Mouse (Mus musculus): ENCODE data around the gene Gja6. TPM values are rescaled to one million over a fixed set of nuclear protein-coding genes. Genes with fewer than 3 reads are reported as not detected.

The Gja6 gene
- total RNA-seq (2018; cell fraction: chromatin; rRNA removed), result 1 to 10 TPM in 2 of 26 experiments, under 1 TPM in 12, not detected in 12; 0.41 to 2.2 (median 0.62) TPM
- under 1 TPM in 5 of 26 experiments, not detected in 21; 0.05 to 0.13 (median 0.06) TPM for total RNA-seq (2018; cell fraction: cytosol; rRNA removed)
- total RNA-seq (2018; cell fraction: nucleus; rRNA removed), result 1 to 10 TPM in 2 of 26 experiments, under 1 TPM in 12, not detected in 12; 0.22 to 2.5 (median 0.34) TPM
- polyA plus RNA-seq (2018), result not detected in 3 replicates

DNA sequence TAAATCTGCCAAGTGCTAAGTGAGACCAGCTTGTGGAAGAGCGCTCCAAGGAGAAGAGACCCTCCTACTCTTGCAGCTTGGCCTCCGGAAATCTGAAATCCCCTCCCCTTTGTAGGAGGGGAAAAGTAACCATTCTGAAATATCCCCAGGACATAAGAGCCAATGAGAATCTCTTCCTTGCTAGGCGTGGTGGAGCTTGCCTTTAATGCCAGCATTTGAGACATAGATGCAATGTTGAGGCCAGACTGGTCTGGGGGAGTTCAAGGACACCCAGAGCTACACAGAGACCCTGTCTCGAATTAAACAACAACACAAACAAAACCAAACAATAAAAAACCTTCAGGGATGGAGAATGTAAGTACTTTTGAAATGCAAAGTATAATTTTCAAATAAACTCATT, at the start of gene Gja6:
TSS of gene Gja6 (minus strand) at position 101 of the 400 bp plus-strand sequence.
- H3K79me2 ChIP-seq (ENCODE audit: inconsistent target), result no peaks in the 10 kb centered on the region
- H3K36me3 ChIP-seq (ENCODE audit: inconsistent target), result no peaks in the 10 kb centered on the region
- no peak within 1 kb of the TSS for H3K27ac ChIP-seq
- 75% methylated on average over 4 of the region's 4 CpGs for WGBS (ENCODE audit: missing documents)
- no peak within 1 kb of the TSS for H3K4me3 ChIP-seq (ENCODE audit: inconsistent target)

DNA sequence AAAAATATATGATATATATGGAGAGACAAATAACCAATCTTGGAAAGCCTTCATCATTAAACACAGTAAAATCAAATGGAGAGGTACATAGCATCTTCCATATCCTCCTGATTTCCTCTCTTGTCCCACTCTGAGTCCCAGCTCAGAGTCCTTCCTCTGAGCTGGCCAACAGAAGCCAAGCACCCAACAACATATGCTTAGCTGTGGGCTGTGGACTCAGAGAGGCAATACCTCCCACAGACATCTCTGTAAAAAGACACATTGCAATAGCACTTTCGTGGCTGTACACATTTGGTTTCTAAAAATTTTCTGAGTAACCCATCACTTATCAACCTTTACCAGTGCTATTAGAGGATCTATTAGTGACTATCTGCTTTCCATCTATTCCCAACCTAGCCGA, 42.7 kb upstream of the Gja6 start:
- 96% methylated on average over 2 of the region's 2 CpGs for WGBS (ENCODE audit: missing documents)
- H3K27ac ChIP-seq, result no peak overlapping the region
- no peaks in the 10 kb centered on the region for H3K36me3 ChIP-seq (ENCODE audit: inconsistent target)
- H3K4me3 ChIP-seq (ENCODE audit: inconsistent target), result no peak overlapping the region
- H3K79me2 ChIP-seq (ENCODE audit: inconsistent target), result no peaks in the 10 kb centered on the region

DNA sequence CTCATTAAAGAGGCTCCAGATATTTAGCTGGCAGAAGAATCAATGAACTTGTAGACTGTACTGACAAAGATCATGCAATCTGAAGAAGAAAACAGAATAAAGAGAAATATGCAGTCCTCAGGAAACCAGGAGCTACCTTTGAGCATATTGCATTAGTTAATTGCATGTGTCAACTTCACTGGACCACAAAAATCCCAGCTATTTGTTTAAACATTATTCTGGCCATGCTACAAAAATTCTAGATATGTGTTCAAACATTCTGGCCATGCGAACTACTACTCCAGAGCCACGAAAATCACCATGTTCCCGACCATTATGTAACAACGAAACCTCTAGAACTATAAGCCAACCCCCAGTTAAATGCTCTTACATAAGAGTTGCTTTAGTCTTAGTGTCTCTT, 37.9 kb upstream of the Gja6 start:
- Histone ChIP-seq H3K79me2 (ENCODE audit: inconsistent target) (no peaks in the 10 kb centered on the region), H3K4me3 (ENCODE audit: inconsistent target) (no peak overlapping the region), H3K36me3 (ENCODE audit: inconsistent target) (no peaks in the 10 kb centered on the region), H3K27ac (no peak overlapping the region)
- WGBS (ENCODE audit: missing documents), result 95% methylated on average over 4 of the region's 4 CpGs

DNA sequence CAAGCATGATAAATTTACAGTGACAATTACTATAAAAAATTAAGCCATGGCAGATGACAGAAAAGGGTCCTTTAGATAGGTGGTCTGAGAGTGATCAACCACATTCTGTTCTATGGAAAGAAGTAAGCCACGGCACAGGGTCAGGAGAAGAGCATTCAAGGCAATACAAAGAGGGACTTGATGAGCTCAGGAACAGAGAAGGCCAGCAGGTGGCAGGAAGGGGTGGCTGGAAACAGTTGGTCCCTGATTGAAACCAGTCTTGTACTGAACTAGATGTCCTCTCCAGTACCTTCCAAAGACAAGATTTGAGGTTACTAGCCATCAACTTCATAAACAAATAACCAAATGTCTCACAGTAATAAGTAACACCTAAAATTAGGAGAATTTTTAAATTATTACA, 28.7 kb upstream of the Gja6 start:
- WGBS (ENCODE audit: missing documents), result 82% methylated on average over 1 of the region's 1 CpGs
- Histone ChIP-seq H3K4me3 (ENCODE audit: inconsistent target) (no peak overlapping the region), H3K27ac (no peak overlapping the region), H3K79me2 (ENCODE audit: inconsistent target) (no peaks in the 10 kb centered on the region), H3K36me3 (ENCODE audit: inconsistent target) (no peaks in the 10 kb centered on the region)

DNA sequence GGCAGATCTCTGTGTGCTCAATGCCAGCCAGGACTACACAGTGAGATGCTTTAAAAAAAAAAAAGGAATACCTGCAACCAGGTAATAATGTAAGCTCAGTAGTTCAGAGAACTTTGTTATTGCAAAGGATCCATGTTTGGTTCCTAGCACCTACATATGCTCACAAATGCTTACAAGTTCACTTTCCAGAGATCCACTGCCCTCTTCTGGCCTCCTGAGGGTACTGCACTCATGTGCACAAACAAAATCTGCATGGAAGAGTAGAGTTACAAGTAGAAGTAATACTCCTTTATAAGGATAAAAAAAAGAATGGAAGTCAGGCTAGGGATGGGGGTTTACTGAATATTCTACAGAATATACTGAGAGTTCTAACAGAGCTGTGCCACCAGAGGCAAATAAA, 23.8 kb upstream of the Gja6 start:
- Histone ChIP-seq H3K27ac (no peak overlapping the region), H3K36me3 (ENCODE audit: inconsistent target) (no peaks in the 10 kb centered on the region), H3K79me2 (ENCODE audit: inconsistent target) (no peaks in the 10 kb centered on the region), H3K4me3 (ENCODE audit: inconsistent target) (no peak overlapping the region)

DNA sequence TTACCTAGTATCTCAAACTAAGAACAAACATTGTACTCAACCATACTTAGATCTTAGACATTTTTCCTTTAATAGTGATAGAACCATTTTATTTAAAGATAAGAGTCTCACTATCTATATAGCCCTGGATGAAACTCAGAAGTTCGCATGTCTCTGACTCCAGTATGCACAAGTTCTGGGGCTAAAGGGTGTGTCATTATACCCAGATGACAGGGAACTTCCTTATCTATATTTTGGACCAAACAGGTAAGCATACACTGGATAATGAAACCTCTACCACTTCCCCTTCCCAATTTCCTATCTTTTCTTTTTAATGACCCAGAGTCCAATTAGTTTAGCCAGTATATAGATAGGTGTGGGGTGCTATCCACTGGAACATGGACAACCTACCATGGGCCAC, 22.0 kb upstream of the Gja6 start:
- H3K79me2 ChIP-seq (ENCODE audit: inconsistent target), result no peaks in the 10 kb centered on the region
- H3K27ac ChIP-seq, result no peak overlapping the region
- WGBS (ENCODE audit: missing documents), result 86% methylated on average over 1 of the region's 1 CpGs
- H3K4me3 ChIP-seq (ENCODE audit: inconsistent target), result no peak overlapping the region
- no peaks in the 10 kb centered on the region for H3K36me3 ChIP-seq (ENCODE audit: inconsistent target)

DNA sequence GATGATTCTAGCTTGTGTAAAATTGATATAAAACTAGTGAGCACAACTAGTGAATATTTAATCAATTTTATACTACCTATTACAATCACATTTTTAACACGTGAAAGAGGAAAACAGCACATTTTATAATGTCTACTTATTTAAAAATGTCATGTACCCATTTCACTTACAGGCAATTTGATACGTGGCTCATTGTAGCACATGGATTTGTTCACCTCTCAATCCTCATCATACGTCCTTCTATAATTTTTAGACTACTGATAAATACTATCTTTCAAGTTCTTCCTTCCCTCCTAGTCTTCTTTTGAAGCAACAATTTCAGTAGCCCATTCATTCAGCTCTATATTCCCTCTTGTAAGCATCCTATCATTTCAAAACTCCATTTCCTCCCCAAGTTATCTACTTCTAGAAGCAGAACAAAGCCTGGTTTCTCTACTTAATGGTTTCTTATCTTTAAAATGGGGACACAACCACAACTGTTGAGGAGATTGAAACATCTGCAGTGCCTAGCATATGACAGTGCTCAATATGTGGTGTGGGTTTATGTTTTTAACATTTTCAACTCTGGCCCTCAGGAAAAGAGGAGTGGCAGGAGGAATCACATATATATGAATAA, 12.3 kb upstream of the Gja6 start:
- H3K36me3 ChIP-seq (ENCODE audit: inconsistent target), result no peaks in the 10 kb centered on the region
- no peak overlapping the region for H3K27ac ChIP-seq
- no peak overlapping the region for H3K4me3 ChIP-seq (ENCODE audit: inconsistent target)
- no peaks in the 10 kb centered on the region for H3K79me2 ChIP-seq (ENCODE audit: inconsistent target)
- 97% methylated on average over 3 of the region's 3 CpGs for WGBS (ENCODE audit: missing documents)

DNA sequence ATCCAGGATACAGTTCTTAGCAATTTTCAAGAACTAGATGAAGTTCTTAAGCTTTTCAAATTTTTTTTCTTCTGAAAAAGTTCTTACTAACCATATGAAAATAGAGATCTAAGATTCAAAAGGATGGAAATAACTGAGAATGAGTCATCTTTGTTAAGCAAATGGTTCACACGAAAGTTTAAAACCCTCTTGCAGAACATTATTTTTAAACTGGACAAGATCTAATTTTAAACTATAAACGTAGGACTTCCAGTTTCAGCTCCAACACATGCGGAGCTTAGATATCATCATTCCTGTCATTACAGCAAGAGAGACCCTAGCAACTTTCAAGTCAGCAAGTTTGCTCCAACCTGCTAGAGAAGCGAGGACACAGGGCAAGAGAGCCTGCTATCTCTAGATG, 375 bp downstream of the Gja6 start:
- no peaks in the 10 kb centered on the region for H3K79me2 ChIP-seq (ENCODE audit: inconsistent target)
- WGBS (ENCODE audit: missing documents), result 79% methylated on average over 4 of the region's 4 CpGs
- H3K4me3 ChIP-seq (ENCODE audit: inconsistent target), result no peak overlapping the region
- no peaks in the 10 kb centered on the region for H3K36me3 ChIP-seq (ENCODE audit: inconsistent target)
- no peak overlapping the region for H3K27ac ChIP-seq

DNA sequence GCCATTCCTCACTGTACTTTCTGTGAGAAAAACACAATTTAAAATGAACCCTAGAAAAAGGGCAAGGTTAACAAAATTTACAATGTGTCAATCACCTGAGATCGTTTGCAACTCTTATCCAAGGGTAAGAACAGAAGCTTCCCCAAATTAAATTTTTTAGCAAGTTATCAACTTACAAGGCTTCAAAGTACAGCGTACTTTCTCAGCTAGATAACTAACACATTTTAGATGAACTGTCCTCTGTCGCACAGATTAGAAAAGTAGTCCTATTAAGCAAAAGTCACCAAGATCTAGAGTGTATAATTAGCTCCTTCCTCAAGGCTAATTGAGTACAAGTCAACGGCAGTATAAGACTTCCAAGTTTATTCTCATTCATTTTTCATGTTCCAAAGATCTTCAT, 939 bp downstream of the Gja6 start:
- Histone ChIP-seq H3K79me2 (ENCODE audit: inconsistent target) (no peaks in the 10 kb centered on the region), H3K27ac (no peak overlapping the region), H3K36me3 (ENCODE audit: inconsistent target) (no peaks in the 10 kb centered on the region), H3K4me3 (ENCODE audit: inconsistent target) (no peak overlapping the region)
- 86% methylated on average over 4 of the region's 4 CpGs for WGBS (ENCODE audit: missing documents)

DNA sequence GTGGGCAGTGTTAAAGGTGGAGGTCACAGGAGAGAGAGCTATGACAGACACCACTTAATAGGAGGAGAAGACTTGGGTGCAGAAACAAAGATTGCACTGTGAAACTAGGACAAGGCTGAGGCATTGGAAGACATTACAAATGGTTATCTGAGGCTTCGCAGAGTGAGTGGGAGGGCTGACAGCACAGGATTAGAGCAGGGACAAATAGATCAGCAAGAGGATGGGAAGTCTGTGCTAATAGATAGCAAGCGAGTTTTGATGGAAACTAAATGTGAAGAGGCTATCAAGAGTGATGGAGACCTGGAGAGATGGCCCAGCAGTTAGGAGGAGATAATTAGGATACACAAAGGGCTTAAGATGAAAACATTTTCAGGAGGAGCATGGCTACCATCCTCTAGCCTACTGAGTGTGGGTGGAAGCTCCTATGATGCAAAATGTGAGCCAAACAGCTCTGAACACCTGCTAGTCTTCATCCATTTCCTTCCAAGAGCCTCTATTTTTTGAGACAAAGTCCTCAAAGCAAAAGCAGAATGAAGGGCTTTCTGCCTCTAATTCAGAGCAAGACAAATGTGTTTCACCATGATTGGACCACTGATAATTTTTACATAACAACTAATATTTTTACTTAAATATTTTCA, 1.7 kb downstream of the Gja6 start:
- H3K4me3 ChIP-seq (ENCODE audit: inconsistent target), result no peak overlapping the region
- no peak overlapping the region for H3K27ac ChIP-seq
- no peaks in the 10 kb centered on the region for H3K79me2 ChIP-seq (ENCODE audit: inconsistent target)
- no peaks in the 10 kb centered on the region for H3K36me3 ChIP-seq (ENCODE audit: inconsistent target)
- 96% methylated on average over 2 of the region's 2 CpGs for whole genome bisulfite sequencing (ENCODE audit: missing documents)

DNA sequence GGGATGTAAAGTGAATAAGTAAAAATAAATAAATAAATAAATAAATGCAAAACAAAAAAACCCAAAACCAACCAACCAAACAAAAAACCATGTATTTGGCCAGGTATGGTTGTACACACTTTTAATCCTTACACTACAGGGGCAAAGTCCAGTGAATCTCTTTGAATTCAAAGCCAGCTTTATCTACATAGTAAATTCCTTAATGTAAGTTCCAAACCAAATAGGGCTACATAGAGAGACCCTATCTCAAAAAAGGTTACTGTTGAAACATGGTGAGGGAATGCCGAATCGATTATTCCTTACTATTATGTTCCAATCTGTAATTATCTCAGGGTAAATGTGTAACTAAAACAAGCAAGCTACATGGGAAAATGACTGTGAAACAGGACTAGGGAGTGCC, 5.7 kb downstream of the Gja6 start:
- Histone ChIP-seq H3K36me3 (ENCODE audit: inconsistent target) (no peaks in the 10 kb centered on the region), H3K27ac (no peak overlapping the region), H3K4me3 (ENCODE audit: inconsistent target) (no peak overlapping the region), H3K79me2 (ENCODE audit: inconsistent target) (no peaks in the 10 kb centered on the region)
- 100% methylated on average over 2 of the region's 2 CpGs for WGBS (ENCODE audit: missing documents)

DNA sequence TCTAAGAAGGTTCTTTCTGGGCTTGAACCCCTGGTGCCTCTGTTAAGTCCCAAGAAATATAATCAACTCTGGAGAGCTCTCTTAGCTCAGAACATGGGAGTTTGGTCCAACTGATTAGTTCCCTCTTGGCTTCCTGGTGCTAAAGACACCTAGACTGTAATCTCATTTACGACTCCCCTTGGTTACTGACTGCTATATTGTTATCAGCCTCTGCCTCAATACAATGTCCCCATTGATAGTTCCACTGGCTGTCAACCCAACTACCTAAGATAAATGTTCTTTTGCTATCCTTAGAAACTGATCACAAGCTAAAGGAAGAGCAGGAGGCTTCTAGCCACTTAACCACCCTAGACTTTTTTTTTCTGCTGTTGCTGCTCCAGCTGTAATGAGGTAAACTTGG, 14.8 kb downstream of the Gja6 start:
- 83% methylated on average over 1 of the region's 1 CpGs for WGBS (ENCODE audit: missing documents)
- no peaks in the 10 kb centered on the region for H3K36me3 ChIP-seq (ENCODE audit: inconsistent target)
- no peak overlapping the region for H3K4me3 ChIP-seq (ENCODE audit: inconsistent target)
- no peaks in the 10 kb centered on the region for H3K79me2 ChIP-seq (ENCODE audit: inconsistent target)
- H3K27ac ChIP-seq, result no peak overlapping the region

DNA sequence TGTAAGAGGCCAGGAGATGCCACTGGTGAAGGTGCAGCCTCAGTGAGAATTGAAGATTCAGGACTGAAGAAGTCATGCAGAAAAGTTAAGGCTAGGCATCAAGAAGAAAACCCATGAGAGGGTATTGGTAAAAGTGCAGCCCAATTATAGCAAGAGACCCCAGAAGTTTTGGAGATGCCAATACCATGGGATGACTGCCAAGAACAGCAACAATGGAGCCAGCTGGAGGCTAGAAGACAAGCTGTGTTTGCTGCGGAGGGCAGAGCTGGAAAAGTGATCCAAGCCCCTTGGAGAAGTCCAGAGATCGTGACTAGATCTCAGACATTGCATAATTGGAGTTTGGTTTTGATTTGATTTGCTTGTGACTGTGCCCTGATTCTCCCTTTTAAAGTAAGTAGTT, 20.6 kb downstream of the Gja6 start:
- Histone ChIP-seq H3K79me2 (ENCODE audit: inconsistent target) (no peaks in the 10 kb centered on the region), H3K36me3 (ENCODE audit: inconsistent target) (no peaks in the 10 kb centered on the region), H3K4me3 (ENCODE audit: inconsistent target) (no peak overlapping the region), H3K27ac (no peak overlapping the region)
- 96% methylated on average over 2 of the region's 2 CpGs for WGBS (ENCODE audit: missing documents)

DNA sequence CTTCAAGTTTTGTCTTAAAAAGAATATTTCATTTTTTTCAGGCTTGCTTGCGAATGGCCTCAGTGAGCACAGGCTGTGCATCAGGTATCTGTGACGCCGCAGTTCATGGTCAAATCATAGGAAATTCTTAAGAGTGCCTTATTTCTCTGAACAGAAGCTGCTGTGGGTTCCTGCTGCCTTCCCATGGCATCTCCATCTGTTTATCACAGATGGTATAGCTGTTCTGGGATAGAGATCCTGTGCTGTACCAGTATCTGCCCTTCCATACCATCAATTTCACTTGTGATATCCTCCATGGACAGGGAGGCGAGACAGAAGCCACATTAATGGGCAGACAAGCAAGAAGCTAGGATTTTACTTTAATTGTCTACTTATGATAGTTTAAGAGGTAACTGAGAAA, 40.3 kb downstream of the Gja6 start:
- H3K27ac ChIP-seq, result no peak overlapping the region
- no peak overlapping the region for H3K4me3 ChIP-seq (ENCODE audit: inconsistent target)
- no peaks in the 10 kb centered on the region for H3K79me2 ChIP-seq (ENCODE audit: inconsistent target)
- 92% methylated on average over 4 of the region's 4 CpGs for WGBS (ENCODE audit: missing documents)
- H3K36me3 ChIP-seq (ENCODE audit: inconsistent target), result no peaks in the 10 kb centered on the region

DNA sequence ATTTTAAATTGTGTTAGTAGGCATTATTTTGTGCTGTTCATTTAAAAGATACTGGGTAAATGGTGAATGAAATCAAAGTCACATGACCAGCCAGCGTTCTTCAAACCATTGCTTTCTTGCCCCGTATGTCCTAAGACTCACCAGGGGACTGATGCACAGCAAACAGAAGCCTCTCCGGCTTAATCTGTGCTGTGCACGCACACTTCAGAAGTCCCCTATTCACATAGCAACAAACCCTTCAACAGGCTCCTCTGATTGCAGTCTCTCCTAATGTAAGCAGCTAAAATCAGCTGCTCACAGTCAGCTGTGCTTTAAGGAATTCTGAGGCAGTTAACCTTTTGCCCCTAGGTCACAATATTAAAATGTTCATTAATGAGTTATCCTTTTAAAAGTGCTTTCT, 41.8 kb downstream of the Gja6 start:
- Histone ChIP-seq H3K4me3 (ENCODE audit: inconsistent target) (no peak overlapping the region), H3K27ac (no peak overlapping the region), H3K36me3 (ENCODE audit: inconsistent target) (no peaks in the 10 kb centered on the region), H3K79me2 (ENCODE audit: inconsistent target) (no peaks in the 10 kb centered on the region)
- 100% methylated on average over 4 of the region's 4 CpGs for WGBS (ENCODE audit: missing documents)

Measured in macrophage (primary cell).